Mouse (Mus musculus) left cerebral cortex, postnatal 10 days (tissue): ENCODE data around the gene Acer3. TPM values are rescaled to one million over a fixed set of nuclear protein-coding genes. Genes with fewer than 3 reads are reported as not detected.

Source experiments
- DNase-seq, 2 experiments: peaks; one replicate each; pipeline ENCODE4 v3.0.0; 2021 to 2022; ENCODE audit warnings: low spot score in 2 of 2, mixed read lengths in 1 of 2; ENCODE audit errors: extremely low spot score in 1 of 2
- intact Hi-C: fragments of 180-260 bp; cut with DNase I; formaldehyde crosslinking; loops from one replicate; pipeline ENCODE4 v1.15.1; 2025
- total RNA-seq, 2 experiments: library from RNA; stranded (reverse); gene quantifications; 2 replicates each; pipeline ENCODE4 v1.2.3; 2021

The Acer3 gene
- 10 to 100 TPM; 14.5 to 16.1 TPM for total RNA-seq

DNA sequence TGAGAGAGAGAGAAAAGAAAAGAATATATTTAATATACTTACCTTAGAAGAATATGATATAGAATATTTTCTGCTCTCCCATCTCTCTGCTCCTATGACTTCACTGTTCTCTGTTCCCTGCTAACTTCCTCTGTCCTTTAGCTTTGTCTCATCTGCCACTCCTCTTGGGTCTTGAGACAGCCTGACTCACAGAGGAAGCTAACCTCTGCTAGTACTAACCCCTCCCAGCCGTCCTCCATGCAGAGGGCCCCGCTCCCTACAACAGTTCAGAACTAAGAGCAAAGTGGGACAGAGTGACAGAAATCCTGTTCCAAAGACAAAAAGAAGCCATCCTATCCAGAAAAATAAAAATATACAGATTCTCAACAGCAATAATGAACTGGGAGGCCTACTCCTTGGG is at the start of gene Acer3:
TSS of gene Acer3 (minus strand) at position 126 of the 400 bp plus-strand sequence.
- intact Hi-C loops, result no loop called here
- DNase-seq, result no peak

DNA sequence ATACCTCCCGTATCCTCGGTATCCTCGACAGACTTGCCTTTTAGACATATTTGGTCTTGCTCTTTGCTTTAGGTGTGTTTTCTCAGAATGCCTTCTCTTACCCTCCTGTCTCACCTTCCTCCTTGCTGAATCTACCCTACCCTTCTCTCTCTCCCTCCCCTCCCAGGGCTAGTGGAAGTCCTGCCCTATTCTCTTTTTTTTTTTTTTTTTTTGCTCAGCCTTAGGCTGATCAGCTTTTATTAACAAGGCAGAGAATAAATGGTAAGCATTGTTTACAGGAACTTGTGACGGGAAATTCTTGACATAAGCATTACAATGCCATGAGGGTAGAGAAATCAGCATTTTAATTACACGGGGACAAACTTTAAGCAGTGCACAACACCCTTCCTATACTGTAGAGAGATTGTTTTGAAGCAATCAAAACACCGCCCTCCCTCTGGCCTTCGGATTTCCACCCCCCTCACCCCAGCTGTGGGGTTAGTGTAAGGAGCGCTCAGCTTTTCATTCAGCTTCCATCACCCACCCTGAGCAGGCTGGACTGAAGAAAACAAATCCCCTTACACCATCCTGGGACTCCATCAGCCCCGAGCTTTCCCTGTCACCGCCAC is 48.9 kb upstream of the Acer3 start:
- intact Hi-C loops, result loop anchor here (5.0 kb wide), 1 partner anchor 47 kb away; no protein-coding TSS in a partner anchor
- no peak for DNase-seq

DNA sequence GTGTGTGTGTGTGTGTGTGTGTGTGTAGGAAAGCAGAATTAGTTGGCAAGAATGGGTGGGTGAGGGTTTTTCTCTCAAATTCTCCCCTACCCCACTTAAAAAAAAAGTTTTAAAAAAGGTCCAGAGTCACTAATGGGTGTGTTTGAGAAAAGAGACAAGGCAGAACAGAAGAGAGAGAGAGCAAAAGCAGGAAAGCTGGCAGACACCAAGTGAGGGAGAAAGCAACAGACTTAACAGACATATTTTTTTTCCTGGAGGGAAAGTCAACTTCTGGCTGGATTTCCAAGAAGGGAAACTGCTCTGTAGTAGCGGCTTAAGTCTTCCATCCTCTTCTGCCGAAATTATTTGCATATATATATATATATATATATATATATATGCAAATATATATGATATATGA is 40.7 kb upstream of the Acer3 start:
- intact Hi-C loops, result no loop called here
- DNase-seq, result no peak

DNA sequence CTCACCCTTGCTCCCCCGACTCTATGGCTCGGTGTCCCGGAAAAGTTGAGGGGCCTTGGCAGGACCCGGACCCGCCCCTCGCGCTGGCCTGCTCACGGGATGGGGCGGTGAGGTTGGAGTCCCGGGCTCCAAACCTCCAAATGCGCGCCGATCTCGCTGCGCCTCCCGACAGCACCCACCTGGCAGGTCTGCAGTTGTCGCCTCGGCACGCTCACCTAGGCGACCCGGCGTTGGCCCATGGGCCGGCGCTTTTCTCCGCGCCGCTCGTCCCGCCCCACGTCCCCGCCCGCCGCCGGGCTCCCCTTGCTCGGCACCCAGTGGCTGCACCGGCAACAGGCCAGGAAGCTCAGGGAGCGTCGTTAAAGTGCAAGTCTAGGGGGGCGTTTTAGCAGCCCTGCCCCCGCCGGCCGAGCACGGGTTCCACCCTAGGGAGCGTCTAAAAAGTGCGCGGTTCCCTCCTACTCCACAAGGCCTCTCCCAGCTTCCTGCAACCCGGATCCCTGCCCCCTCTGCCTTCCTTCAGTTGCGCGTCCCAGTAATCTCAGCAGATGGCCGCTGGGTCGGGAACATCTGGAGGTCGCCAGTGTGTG is 40.1 kb upstream of the Acer3 start, which contains the start of gene Tsku:
TSS of gene Tsku (minus strand) at position 266 of the 590 bp plus-strand sequence.
- DNase-seq, result peak; percentile 70 to 95
- intact Hi-C loops, result no loop called here

DNA sequence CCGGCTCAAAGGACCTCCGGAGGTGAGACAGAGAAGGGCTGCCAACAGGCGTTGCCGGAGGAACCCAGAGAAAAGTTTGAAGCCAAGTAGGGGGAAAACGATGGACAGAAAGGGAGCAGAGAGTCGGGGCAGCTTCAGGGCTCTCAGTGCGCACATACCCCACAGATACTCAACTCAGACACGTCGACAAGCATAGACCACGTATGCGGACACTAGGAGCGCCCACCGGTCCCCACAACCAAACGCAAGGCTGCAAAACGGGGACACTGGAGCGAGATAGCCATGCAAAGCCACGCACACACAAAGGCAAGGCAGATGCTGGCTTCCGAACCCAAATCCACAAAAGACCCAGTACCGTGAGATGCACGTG is 39.6 kb upstream of the Acer3 start:
- intact Hi-C loops, result no loop called here
- no peak for DNase-seq

DNA sequence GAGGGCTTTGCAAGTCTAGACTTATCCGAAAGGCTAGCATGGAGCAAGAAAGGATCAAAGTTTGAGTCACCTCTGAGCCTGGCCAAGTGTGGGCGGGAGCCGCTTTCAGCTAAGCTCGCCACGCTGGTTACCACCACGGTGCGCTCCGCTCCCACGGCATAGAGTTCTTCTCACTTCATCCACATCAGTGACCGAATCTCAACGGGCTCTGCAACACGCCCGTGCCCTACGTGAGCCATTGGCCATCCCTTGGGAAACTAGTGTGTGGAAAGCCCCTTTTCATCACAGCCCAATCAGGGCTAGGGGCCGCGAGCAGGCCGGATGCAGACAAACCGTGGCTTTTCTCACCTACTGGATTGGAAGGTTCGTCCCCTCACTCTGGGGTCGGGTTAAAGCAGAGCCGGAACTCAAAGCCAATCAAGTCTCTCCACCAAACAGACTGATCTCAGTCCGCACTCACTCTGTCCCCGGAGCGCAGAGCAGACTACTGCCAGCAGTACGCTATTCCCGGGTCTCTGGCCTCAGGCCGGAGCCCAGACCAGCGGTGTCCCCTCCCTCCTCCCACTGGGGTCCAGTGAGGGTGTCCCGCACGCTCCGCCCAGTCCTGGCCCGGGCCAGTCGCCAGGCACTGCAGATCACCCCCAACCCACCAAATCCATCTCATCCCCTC is 39.1 kb upstream of the Acer3 start:
- DNase-seq, result peak in 1 of 2 experiments; percentile 62
- intact Hi-C loops, result no loop called here

DNA sequence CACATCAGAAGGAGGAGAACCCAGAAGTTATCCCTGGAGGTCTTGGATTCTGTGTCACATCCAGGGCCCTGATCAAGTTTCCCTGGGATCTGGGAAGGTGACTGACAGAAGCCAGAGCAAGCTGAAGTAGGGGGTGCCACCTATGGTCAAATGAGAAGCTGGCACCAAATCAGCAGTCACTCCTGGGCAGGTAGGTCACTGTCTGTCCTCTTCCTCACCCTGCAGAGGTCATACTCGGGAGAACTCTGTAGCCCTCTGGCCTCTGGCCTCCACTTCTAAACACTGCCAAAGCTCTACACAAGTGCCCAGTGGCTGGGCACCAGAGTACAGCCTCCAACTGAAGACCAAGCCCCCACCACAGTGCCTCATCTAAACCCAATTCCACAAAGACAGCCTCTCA is 37.0 kb upstream of the Acer3 start:
- intact Hi-C loops, result no loop called here
- DNase-seq, result no peak

DNA sequence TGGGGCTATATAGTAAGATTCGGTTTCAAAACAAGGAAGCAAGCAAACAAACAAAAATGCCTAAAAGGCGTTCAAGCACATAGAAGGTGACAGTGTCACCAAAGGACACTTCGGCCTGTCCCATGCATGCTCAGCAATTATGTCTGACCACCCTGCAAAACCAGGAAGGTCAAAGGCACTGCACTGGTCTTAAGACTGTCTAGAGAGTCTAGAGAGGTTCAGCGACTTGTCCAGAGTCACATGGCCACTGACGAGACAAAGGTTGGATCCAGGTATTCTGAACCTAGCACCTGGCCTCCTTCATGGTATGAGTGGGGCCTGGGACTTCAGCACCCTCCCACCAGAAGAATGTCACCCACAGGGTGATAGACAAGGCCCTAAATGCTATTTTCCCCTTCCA is 36.3 kb upstream of the Acer3 start:
- DNase-seq, result no peak
- intact Hi-C loops, result no loop called here

DNA sequence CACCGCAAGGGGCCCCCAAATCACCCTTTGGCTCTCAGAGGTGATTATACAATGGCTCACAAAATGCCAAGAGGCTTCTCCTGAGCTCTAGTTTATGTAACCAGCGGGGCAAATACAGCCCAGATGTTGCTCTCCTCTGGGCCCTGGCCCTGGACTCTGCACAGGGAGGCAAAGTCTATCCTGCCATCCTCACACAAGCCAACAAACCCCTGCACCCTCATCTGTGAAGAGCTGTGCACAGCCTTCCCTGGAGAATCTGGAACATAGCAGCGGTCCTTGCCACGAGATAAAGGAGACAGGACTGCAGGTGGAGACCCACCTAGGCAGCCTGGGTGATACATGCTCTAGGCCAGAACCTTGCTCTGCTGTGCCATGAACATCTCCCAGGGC is 33.9 kb upstream of the Acer3 start:
- DNase-seq, result no peak
- intact Hi-C loops, result no loop called here

DNA sequence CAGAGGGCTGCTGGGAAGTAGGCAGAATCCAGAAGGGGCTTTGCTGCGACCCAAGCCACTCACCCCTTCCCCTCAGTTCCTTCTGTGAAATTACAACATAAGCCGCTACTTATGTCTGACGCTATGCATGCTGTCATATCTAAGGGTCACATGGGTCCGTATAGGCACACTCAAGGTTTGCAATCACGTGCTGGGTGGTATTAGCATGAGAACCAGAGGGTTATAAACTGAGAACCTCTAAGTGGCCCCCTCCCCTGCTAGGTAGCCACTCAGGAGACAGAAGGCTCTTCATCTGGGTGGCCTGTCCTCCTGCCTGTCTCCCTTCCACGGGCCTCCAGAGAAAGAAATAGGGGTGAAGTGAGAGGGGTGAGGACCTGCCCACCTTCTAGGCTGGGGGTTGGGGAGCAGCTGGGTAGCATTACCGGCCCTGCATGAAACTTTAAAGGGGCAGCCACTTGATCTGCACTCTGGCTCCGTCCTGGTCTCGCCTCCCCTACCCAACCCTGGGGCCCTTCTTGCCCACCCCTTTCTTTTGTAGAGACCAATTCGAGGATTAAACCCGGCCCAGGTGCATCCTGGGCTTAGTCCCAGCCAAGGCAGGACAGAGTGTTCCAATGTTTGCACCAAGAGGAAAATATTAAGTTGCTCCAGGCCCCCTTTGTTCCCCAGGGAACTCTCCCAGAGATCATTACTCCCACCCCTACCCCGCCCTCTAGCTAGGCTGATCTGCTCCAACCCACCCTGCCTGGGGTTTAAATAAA is 33.3 kb upstream of the Acer3 start:
- intact Hi-C loops, result no loop called here
- no peak for DNase-seq

DNA sequence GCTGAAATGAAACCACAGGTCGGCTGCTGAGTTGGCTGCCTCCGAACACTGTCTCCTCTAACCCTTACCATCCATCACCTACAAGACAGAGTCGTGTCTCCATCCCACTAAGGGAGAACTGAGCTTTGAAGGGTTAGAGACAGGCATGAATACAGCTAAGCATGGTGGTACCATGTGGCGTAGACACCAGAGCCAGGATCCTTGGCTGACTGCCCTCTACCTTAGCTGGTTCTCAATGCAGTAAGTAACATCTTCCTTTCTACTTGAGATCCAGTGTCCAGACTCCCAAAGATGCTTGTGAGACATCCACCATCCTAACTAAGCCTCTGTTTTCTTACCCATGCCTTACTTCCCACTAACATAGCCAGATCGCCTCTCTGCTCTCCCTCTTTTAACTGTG is 32.6 kb upstream of the Acer3 start:
- intact Hi-C loops, result no loop called here
- no peak for DNase-seq

DNA sequence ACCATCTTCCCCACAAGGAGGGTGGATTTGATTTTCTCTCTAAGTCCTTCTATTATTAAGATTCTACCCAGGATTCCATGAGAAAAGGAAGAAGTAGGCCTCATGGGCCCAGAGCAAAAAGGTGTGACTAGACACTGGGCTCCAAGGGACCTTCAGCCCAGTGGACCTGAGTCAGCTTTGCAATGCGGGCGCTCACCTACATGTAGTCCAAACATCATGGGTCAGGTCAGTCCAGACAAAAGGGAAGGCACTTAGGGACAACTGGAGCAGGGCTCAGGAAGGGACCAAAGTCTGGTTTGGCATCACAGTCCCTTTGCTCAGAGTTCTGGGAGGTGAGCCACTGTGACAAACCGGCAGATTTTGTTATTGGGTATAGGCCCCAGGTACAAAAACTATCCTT is 30.5 kb upstream of the Acer3 start:
- DNase-seq, result no peak
- intact Hi-C loops, result no loop called here

DNA sequence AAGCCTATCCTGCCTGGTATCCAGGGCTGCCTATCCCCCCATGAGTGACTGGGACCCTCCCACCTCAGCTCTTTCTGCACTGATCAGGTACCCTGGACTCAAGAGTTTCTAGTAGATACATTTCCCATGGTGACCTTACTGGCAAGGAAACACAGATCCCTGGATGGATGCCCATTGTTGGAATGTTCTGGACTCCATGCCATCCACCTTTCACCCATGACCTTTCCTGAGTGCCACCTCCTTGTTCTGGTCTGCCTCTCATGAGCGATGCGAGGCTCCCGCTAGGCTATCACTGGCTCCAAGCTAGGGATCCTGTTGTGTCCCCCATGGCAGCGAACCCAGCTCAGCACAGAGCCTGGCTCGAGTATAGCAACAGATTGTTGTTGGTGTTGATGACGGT is 28.8 kb upstream of the Acer3 start:
- intact Hi-C loops, result loop anchor here (2.0 kb wide), 1 partner anchor 81 kb away; no protein-coding TSS in a partner anchor
- DNase-seq, result no peak

DNA sequence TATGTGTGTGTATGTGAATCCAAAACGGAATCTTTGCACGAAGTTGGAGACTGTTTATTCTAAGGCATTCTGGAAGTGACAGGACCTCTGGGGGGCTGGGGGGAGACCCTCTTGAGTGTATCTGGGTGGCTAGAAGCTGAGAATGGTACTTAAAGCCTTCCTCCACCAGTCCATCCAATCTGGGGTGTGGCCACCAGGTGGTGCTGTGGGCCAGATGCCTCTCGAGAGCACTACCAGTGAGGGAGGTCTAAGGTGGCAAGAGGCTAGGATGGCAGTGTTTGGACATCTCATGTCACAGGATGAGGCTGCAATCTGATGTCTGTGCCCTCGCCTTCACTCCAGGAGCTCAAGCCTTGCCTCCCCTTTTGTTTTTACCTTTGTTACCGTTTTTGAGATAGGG is 28.1 kb upstream of the Acer3 start:
- intact Hi-C loops, result loop anchor here (2.0 kb wide), 1 partner anchor 82 kb away; no protein-coding TSS in a partner anchor
- DNase-seq, result peak; percentile 36 to 82

DNA sequence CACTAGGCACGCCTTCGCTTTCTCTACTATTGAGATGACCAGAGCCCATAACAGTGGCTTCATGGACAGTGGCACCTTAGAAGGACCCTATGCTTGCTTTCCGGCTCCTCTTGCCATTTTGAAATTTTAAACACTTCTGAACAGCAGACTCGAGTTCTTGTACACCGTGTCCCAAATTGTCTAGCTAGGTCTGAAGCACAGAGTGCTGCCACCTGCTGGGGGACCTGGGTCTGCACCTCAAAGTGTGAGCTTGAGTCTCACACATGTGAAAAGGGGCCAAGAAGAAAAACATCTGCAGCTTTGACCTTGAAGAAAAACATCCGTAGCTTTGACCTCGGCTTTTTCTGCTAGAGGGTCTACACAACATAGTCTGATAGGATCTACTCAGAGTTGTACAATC is 27.0 kb upstream of the Acer3 start:
- DNase-seq, result peak; percentile 33 to 72
- intact Hi-C loops, result loop anchor here (2.0 kb wide), 1 partner anchor 83 kb away; no protein-coding TSS in a partner anchor

DNA sequence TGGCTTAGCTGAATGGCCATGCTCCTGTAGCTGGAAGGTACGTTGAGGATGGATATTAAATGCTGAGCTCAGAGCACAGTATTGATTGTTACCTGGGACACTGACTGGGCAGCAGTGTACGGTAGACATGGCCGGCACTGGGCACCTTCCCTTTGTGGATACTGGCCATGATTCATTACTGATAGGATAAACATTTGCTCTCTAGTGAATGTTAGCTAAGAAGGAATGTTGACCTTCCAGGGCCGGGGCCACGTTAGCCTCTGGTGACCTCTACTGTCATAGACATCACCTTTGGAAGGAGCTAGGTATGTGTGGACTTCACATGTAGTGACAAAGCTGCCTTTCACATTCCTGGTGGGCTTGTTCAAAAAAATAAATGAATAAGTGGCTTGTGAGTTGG is 26.5 kb upstream of the Acer3 start:
- DNase-seq, result no peak
- intact Hi-C loops, result no loop called here

DNA sequence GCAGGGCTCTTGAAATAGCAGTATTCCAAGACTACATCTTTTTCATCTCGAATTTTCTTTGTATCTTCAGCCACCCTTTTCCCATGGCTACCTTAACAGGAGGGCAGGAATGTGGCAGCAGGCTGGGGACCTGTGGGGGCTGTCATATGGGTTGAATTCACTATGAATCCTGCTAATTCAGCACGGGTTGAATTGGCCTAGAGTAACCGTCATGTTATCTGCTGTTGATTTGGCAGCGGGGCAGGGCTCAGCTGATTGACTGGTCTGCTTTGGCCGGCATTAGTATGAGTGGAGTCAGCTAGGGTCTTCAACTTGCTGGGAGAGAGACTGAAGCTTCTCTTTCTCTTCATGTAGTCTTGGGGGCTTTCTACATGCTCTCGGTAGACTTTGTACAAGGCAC is 24.0 kb upstream of the Acer3 start:
- DNase-seq, result no peak

DNA sequence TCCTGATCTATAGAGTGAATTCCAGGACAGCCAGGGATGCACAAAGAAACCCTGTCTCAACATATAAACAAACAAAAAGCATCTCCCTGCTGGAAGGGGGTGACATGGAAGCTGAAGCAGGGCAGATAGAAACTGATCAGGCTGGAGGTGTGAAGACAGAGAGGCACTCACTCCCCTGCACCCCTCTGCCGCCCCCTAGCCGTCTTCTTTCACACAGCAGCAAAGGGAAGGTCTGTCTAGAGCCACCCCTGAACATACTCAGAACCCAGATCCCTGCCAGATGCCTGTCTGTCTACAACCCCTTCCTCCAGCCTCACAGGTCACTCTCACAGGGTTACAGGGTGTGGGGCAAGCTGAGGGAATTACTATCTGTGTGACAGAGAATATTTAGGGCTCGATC is 23.4 kb upstream of the Acer3 start:
- peak in 1 of 2 experiments; percentile 56 for DNase-seq
- intact Hi-C loops, result loop anchor here (5.0 kb wide), 1 partner anchor 187 kb away; no protein-coding TSS in a partner anchor

More for the DNA sequence above, 24.0 kb upstream of the Acer3 start:
- intact Hi-C loops, result no loop called here

DNA sequence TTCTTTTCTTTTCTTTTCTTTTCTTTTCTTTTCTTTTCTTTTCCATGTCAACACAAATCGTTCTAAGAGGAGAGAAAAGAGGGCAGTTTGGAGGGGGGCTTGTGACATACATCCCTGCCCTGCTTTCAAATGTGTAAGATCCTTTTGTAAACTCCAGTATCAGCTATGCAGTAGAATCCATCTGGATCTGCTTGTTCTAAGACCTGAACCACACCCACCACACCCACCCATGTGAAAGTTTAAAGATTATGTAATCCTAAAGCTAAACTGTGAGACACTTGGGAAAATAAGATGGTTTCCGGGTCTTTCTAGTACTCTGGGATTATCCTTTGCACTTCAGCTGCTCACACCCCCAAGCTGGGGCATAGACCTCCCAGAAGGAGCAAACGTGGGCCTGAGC is 21.2 kb upstream of the Acer3 start:
- intact Hi-C loops, result loop anchor here (5.0 kb wide), 1 partner anchor 185 kb away; no protein-coding TSS in a partner anchor
- no peak for DNase-seq
